Mouse (Mus musculus): ENCODE measurements around the gene Ms4a2. TPM values are rescaled to one million over a fixed set of nuclear protein-coding genes. Genes with fewer than 3 reads are reported as not detected.

Gene Ms4a2
- polyA plus RNA-seq, 1 experiment, result not detected

GRCm38 (mm10) chr19:11633732-11634131 is 10.2 kb upstream of the Ms4a2 start:
- WGBS, result 91% methylated on average over 1 of the region's 1 CpGs
- no peak for TF ChIP-seq POLR2A (IDR thresholded peaks at IDR 0.05; ENCODE audit: insufficient read depth, low read depth, low read length)
- no peak for TF ChIP-seq CTCF (IDR thresholded peaks at IDR 0.05; ENCODE audit: insufficient read depth, low read depth, low read length)

DNA sequence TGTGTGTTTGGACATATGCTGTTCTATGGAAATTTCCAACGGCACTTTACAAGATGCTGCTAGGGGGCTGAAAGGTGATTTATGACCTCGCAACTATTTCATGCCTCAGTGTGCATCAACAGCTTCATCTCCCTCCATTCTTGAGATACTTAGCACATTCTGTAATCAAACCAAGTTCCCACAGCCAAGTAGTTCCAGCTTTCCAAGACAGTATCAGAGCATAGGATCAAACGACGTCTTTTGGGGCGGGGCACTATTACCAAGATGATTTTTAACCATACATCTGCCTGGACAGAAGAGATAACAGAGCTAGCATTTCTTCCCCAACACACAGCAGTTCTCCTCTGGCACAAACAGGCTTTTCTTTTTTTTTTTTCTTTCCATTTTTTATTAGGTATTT is 1.7 kb upstream of the Ms4a2 start:
- Histone ChIP-seq H3K4me3 (ENCODE audit: insufficient read depth, low read depth, low read length) (no peak overlapping the region), H3K4me1 (ENCODE audit: control insufficient read depth, insufficient read depth, low read length) (no peaks in the 10 kb centered on the region), H3K27ac (ENCODE audit: insufficient read depth, low read depth, low read length) (no peak overlapping the region)
- 78% methylated on average over 5 of the region's 5 CpGs for WGBS
- no peak for TF ChIP-seq CTCF (IDR thresholded peaks at IDR 0.05; ENCODE audit: insufficient read depth, low read depth, low read length)
- no peak for TF ChIP-seq POLR2A (IDR thresholded peaks at IDR 0.05; ENCODE audit: insufficient read depth, low read depth, low read length)

More at GRCm38 (mm10) chr19:11633732-11634131, 10.2 kb upstream of the Ms4a2 start:
- Histone ChIP-seq H3K4me1 (ENCODE audit: control insufficient read depth, insufficient read depth, low read length) (no peaks in the 10 kb centered on the region), H3K4me3 (ENCODE audit: insufficient read depth, low read depth, low read length) (no peak overlapping the region), H3K27ac (ENCODE audit: insufficient read depth, low read depth, low read length) (no peak overlapping the region)

- Histone ChIP-seq H3K4me3 (ENCODE audit: insufficient read depth, low read depth, low read length) (no peak overlapping the region), H3K27ac (ENCODE audit: insufficient read depth, low read depth, low read length) (no peak overlapping the region), H3K4me1 (ENCODE audit: control insufficient read depth, insufficient read depth, low read length) (no peaks in the 10 kb centered on the region)
- TF ChIP-seq CTCF (IDR thresholded peaks at IDR 0.05; ENCODE audit: insufficient read depth, low read depth, low read length) (no peak), POLR2A (IDR thresholded peaks at IDR 0.05; ENCODE audit: insufficient read depth, low read depth, low read length) (no peak)
These were observed 1.3 kb upstream of the Ms4a2 start for GRCm38 (mm10) chr19:11624800-11625199.

DNA sequence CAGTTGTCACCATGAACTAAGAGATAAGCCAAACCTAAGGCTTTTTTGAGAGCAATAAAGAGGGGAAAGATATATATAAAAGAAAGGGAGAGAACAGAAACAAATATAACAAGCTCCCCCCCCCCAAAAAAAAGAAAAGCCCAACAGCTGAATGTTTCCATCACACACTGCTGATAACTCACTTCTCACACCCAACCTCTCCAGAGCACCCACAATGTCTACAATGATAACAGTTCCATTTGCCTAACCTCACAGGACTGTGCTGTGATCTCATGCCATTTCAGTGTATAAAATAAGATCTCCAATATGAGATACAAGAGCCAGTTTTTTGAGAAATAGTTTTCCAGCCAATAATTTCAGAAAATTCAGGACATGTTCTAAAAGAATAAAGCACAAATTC is 5.5 kb downstream of the Ms4a2 start:
- Histone ChIP-seq H3K4me1 (ENCODE audit: control insufficient read depth, insufficient read depth, low read length) (no peaks in the 10 kb centered on the region), H3K4me3 (ENCODE audit: insufficient read depth, low read depth, low read length) (no peak overlapping the region), H3K27ac (ENCODE audit: insufficient read depth, low read depth, low read length) (no peak overlapping the region)
- TF ChIP-seq CTCF (IDR thresholded peaks at IDR 0.05; ENCODE audit: insufficient read depth, low read depth, low read length) (no peak), POLR2A (IDR thresholded peaks at IDR 0.05; ENCODE audit: insufficient read depth, low read depth, low read length) (no peak)

DNA sequence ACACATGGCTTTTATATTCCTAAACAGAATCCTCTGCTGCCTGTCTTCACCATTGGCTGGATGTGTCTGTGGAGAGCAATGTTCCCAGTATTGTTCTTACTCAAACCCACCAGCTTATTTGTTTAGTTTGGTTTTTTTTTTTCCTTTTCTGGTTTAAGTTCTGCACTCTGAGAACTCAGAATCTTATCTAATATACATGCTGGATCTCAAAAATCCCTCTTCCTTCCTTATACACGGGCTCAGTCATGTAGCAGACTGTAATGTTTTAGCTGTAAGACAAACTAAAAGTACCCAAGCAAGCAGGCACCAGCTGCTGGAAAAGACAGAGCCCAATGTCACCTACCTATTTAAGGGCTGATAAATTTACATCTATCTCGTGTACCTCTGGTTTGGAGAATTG is 8.7 kb downstream of the Ms4a2 start:
- no peak overlapping the region for H3K4me3 ChIP-seq (ENCODE audit: insufficient read depth, low read depth, low read length)
- WGBS, result 67% methylated on average over 2 of the region's 2 CpGs
- TF ChIP-seq CTCF (IDR thresholded peaks at IDR 0.05; ENCODE audit: insufficient read depth, low read depth, low read length) (no peak), POLR2A (IDR thresholded peaks at IDR 0.05; ENCODE audit: insufficient read depth, low read depth, low read length) (no peak)
- no peaks in the 10 kb centered on the region for H3K4me1 ChIP-seq (ENCODE audit: control insufficient read depth, insufficient read depth, low read length)
- no peak overlapping the region for H3K27ac ChIP-seq (ENCODE audit: insufficient read depth, low read depth, low read length)

GRCm38 (mm10) chr19:11613776-11614443 is 9.6 kb downstream of the Ms4a2 start:
- Histone ChIP-seq H3K4me1 (ENCODE audit: control insufficient read depth, insufficient read depth, low read length) (no peaks in the 10 kb centered on the region), H3K4me3 (ENCODE audit: insufficient read depth, low read depth, low read length) (no peak overlapping the region), H3K27ac (ENCODE audit: insufficient read depth, low read depth, low read length) (no peak overlapping the region)
- WGBS, result 51% methylated on average over 8 of the region's 8 CpGs
- TF ChIP-seq CTCF (IDR thresholded peaks at IDR 0.05; ENCODE audit: insufficient read depth, low read depth, low read length) (no peak), POLR2A (IDR thresholded peaks at IDR 0.05; ENCODE audit: insufficient read depth, low read depth, low read length) (no peak)

- Histone ChIP-seq H3K4me3 (ENCODE audit: insufficient read depth, low read depth, low read length) (no peak overlapping the region), H3K27ac (ENCODE audit: insufficient read depth, low read depth, low read length) (no peak overlapping the region), H3K4me1 (ENCODE audit: control insufficient read depth, insufficient read depth, low read length) (no peaks in the 10 kb centered on the region)
- 97% methylated on average over 1 of the region's 1 CpGs for WGBS
- no peak for TF ChIP-seq CTCF (IDR thresholded peaks at IDR 0.05; ENCODE audit: insufficient read depth, low read depth, low read length)
- no peak for TF ChIP-seq POLR2A (IDR thresholded peaks at IDR 0.05; ENCODE audit: insufficient read depth, low read depth, low read length)
These were observed 10.4 kb downstream of the Ms4a2 start for GRCm38 (mm10) chr19:11613084-11613483.

GRCm38 (mm10) chr19:11612293-11612692 is 11.2 kb downstream of the Ms4a2 start:
- WGBS, result 79% methylated on average over 2 of the region's 2 CpGs
- TF ChIP-seq POLR2A (IDR thresholded peaks at IDR 0.05; ENCODE audit: insufficient read depth, low read depth, low read length) (no peak), CTCF (IDR thresholded peaks at IDR 0.05; ENCODE audit: insufficient read depth, low read depth, low read length) (no peak)
- no peak overlapping the region for H3K4me3 ChIP-seq (ENCODE audit: insufficient read depth, low read depth, low read length)
- no peaks in the 10 kb centered on the region for H3K4me1 ChIP-seq (ENCODE audit: control insufficient read depth, insufficient read depth, low read length)
- H3K27ac ChIP-seq (ENCODE audit: insufficient read depth, low read depth, low read length), result no peak overlapping the region

GRCm38 (mm10) chr19:11611541-11611945 is 12.0 kb downstream of the Ms4a2 start:
- WGBS, result 26% methylated on average over 6 of the region's 6 CpGs
- no peak overlapping the region for H3K4me3 ChIP-seq (ENCODE audit: insufficient read depth, low read depth, low read length)
- TF ChIP-seq CTCF (IDR thresholded peaks at IDR 0.05; ENCODE audit: insufficient read depth, low read depth, low read length), result no peak
- no peak for TF ChIP-seq POLR2A (IDR thresholded peaks at IDR 0.05; ENCODE audit: insufficient read depth, low read depth, low read length)
- no peaks in the 10 kb centered on the region for H3K4me1 ChIP-seq (ENCODE audit: control insufficient read depth, insufficient read depth, low read length)
- no peak overlapping the region for H3K27ac ChIP-seq (ENCODE audit: insufficient read depth, low read depth, low read length)

- no peak for TF ChIP-seq CTCF (IDR thresholded peaks at IDR 0.05; ENCODE audit: insufficient read depth, low read depth, low read length)
- no peak for TF ChIP-seq POLR2A (IDR thresholded peaks at IDR 0.05; ENCODE audit: insufficient read depth, low read depth, low read length)
- Histone ChIP-seq H3K4me3 (ENCODE audit: insufficient read depth, low read depth, low read length) (no peak overlapping the region), H3K4me1 (ENCODE audit: control insufficient read depth, insufficient read depth, low read length) (no peaks in the 10 kb centered on the region), H3K27ac (ENCODE audit: insufficient read depth, low read depth, low read length) (no peak overlapping the region)
- WGBS, result 9% methylated on average over 1 of the region's 1 CpGs
These were observed 15.3 kb downstream of the Ms4a2 start for GRCm38 (mm10) chr19:11608172-11608571.
